8 mouse cellular contexts compared by ENCODE assay signal in the genomic region with DNA sequence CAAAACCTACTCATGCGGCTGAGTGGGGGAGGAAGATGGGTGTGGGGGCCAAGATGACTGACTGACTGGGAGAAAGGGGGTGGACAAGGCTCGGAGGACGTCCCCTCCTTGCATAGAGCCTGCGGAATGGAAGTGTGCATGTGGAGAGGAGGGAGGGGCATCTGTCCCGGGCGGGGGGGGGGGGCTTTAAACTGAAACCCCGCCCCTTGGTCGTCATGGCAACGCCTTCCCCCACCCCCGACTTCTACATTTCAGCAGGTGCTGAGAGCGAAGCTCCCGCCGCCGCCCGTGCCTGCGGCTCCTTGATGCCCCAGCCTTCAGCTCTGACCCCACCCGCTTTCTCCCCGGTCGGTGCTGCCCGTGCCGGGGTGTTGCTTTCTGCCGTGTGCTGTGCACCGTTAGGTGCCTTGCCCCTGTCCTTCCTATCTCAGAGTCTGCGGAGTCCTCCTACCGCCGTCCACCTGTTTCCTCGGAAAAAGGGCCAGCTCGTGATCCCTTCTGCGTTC. TPM values are rescaled to one million over a fixed set of nuclear protein-coding genes. Genes with fewer than 3 reads are reported as not detected.
DNase-seq lines count a peak whose midpoint lies in the region; ATAC-seq and TF ChIP-seq lines count a peak whose summit lies in the region.
"Had no signal": no experiment of that assay in that cellular context is flagged by ENCODE, and none has a peak within 500 bp of the region (broad histone marks: within the 10 kb centered on the region; RNA-seq: fewer than 3 reads in every experiment).

No protein-coding gene starts in this region.

- H3K36me3 ChIP-seq in CH12.LX (replicated peaks in 1 of 2; ENCODE audit: control insufficient read depth in 1 of 2, insufficient read depth in 1 of 2, low read length in 1 of 2), result peaks cover 0 to 24% of the 10 kb centered on the region in 2 experiments
- peaks cover 8% of the 10 kb centered on the region; the same call in 1 of the 2 replicates for H3K36me3 ChIP-seq in heart, embryonic 15.5 days

- intact Hi-C loops in left cerebral cortex, postnatal 10 days (cut with DNase I), result loop anchor here (10.0 kb wide), 1 partner anchor 79 kb away; no protein-coding TSS in a partner anchor

- H3K27me3 ChIP-seq in CH12.LX (replicated peaks), result peaks cover 2% of the 10 kb centered on the region
- H3K27me3 ChIP-seq in heart, embryonic 15.5 days, result peaks cover 33% of the 10 kb centered on the region

- no peak for TF ChIP-seq RAD21 in CH12.LX (IDR thresholded peaks at IDR 0.05; ENCODE audit: low read depth, low read length)

- no peak overlapping the region for H3K9ac ChIP-seq in CH12.LX (ENCODE audit: insufficient read depth, low read depth)
- peak overlapping the region; percentile 37 for H3K9ac ChIP-seq in heart, embryonic 15.5 days

- in situ Hi-C loops in CH12.LX (cut with MboI; ENCODE audit: low pct_ligation_motif_present, low pct_unique_long_range_greater_than_20kb, low sequenced_read_pairs), result no loop called here

- ATAC-seq in heart, embryonic 15.5 days (replicated peaks; ENCODE audit: insufficient number of reproducible peaks, insufficient read depth, low FRiP score, low read depth), result no peak
- peak; percentile 32 for ATAC-seq in megakaryocyte progenitor cell, adult 5-6 weeks (replicated peaks; ENCODE audit: poor library complexity)

- H3K4me2 ChIP-seq in CH12.LX (ENCODE audit: insufficient read depth, low read depth, poor library complexity, severe bottlenecking), result peak overlapping the region; percentile 93
- H3K4me2 ChIP-seq in heart, embryonic 15.5 days, result peak overlapping the region; percentile 68

- no peak overlapping the region for H3K27ac ChIP-seq in CH12.LX (ENCODE audit: insufficient read depth, low read depth)
- H3K27ac ChIP-seq in cortical plate, adult 2 months (ENCODE audit: insufficient read depth, low read length), result peak overlapping the region; percentile 94
- no peak overlapping the region for H3K27ac ChIP-seq in heart, embryonic 15.5 days

- no peak for TF ChIP-seq POLR2A in CH12.LX (IDR thresholded peaks at IDR 0.05; ENCODE audit: low read depth, low read length)
- TF ChIP-seq POLR2A in cortical plate, adult 2 months (IDR thresholded peaks at IDR 0.05; ENCODE audit: extremely low read depth, insufficient read depth, low read length), result peak; percentile 46; the same call in 1 of the 2 replicates

- dilution Hi-C loops in CH12.LX (cut with MboI; ENCODE audit: extremely low pct_ligation_motif_present, extremely low pct_unique_long_range_greater_than_20kb, low sequenced_read_pairs), result no loop called here

- no peaks in the 10 kb centered on the region for H3K9me3 ChIP-seq in CH12.LX (replicated peaks; ENCODE audit: low read length)
- no peaks in the 10 kb centered on the region for H3K9me3 ChIP-seq in heart, embryonic 15.5 days (replicated peaks)

- under 1% methylated on average over 24 of the region's 29 CpGs for WGBS in heart, embryonic 15.5 days

- DNase-seq in B cell, adult 2 months, result peak; percentile 76
- DNase-seq in CH12.LX (ENCODE audit: extremely low read depth), result no peak
- peak; percentile 59 to 85 for DNase-seq in left cerebral cortex, postnatal 10 days (ENCODE audit: extremely low spot score in 1 of 2, low spot score in 2 of 2)
- DNase-seq in spleen, postnatal 14 days (ENCODE audit: low spot score in 2 of 2), result peak; percentile 30 to 31

- peaks cover 6 to 44% of the 10 kb centered on the region in 2 experiments for H3K4me1 ChIP-seq in CH12.LX (ENCODE audit: control insufficient read depth in 1 of 2, insufficient read depth in 2 of 2)
- no peaks in the 10 kb centered on the region for H3K4me1 ChIP-seq in cortical plate, adult 2 months (ENCODE audit: control insufficient read depth, insufficient read depth, low read length)
- H3K4me1 ChIP-seq in heart, embryonic 15.5 days (replicated peaks), result peaks cover 57% of the 10 kb centered on the region

- TF ChIP-seq CTCF in CH12.LX (conservative IDR thresholded peaks at IDR 0.05 in 1 of 2, IDR thresholded peaks at IDR 0.05 in 1 of 2; ENCODE audit: low read depth in 2 of 2, low read length in 2 of 2), result no peak
- TF ChIP-seq CTCF in cortical plate, adult 2 months (IDR thresholded peaks at IDR 0.05; ENCODE audit: extremely low read depth, insufficient read depth, low read length), result no peak

- H3K4me3 ChIP-seq in CH12.LX (replicated peaks in 1 of 3; ENCODE audit: low read depth in 2 of 3, low read length in 2 of 3, poor library complexity in 1 of 3), result peak overlapping the region; percentile 6 to 38 (median 15)
- H3K4me3 ChIP-seq in cortical plate, adult 2 months (ENCODE audit: insufficient read depth, low read length), result peak overlapping the region; percentile 94
- peak overlapping the region; percentile 43 for H3K4me3 ChIP-seq in heart, embryonic 15.5 days

- TF ChIP-seq EP300 in CH12.LX (IDR thresholded peaks at IDR 0.05; ENCODE audit: low read length), result no peak

- no peaks in the 10 kb centered on the region for H3K79me2 ChIP-seq in CH12.LX (replicated peaks; ENCODE audit: control insufficient read depth, extremely low read depth, insufficient read depth, poor library complexity, severe bottlenecking)

TF ChIP-seq in CH12.LX, 34 proteins besides CTCF, POLR2A, EP300 and RAD21:
- TF ChIP-seq KAT2A (IDR thresholded peaks at IDR 0.05; ENCODE audit: insufficient replicate concordance, low read length) (no peak), PAX5 (IDR thresholded peaks at IDR 0.05; ENCODE audit: low read length) (no peak), SIN3A (IDR thresholded peaks at IDR 0.05; ENCODE audit: low read length) (peak; percentile 43; the same call in 1 of the 2 replicates), MXI1 (IDR thresholded peaks at IDR 0.05; ENCODE audit: low read depth, low read length) (peak; percentile 65), BHLHE40 (IDR thresholded peaks at IDR 0.05; ENCODE audit: low read depth, low read length) (peak; percentile 84)

RNA-seq across cellular contexts. Expression of a gene that starts 14.3 kb away (rescaled TPM):
- total RNA-seq in CH12.LX (2012; rRNA removed) (0.17 and 0.25 TPM in 2 replicates), CH12.LX (2014; rRNA removed) (0.11 and 0.15 TPM in 2 replicates)
- 2.2 and 3.0 TPM in 2 replicates for polyA plus RNA-seq in CH12.LX (2012; ENCODE audit: insufficient read length, low read depth)
- 148 and 167 TPM in 2 replicates for polyA plus RNA-seq in cortical plate, adult 2 months (2012; rRNA removed)
- 0.25 and 0.30 TPM in 2 replicates for polyA plus RNA-seq in heart, embryonic 15.5 days (2015; fragmentation: Nextera tagmentation; extraction: Ambion mirVana)
- total RNA-seq in left cerebral cortex, postnatal 10 days (2021), result 100 to 1,000 TPM; 323 to 329 TPM
- total RNA-seq in megakaryocyte progenitor cell, adult 5-6 weeks (2015), result 0.10 and 0.32 TPM in 2 replicates
- not detected in 2 replicates for total RNA-seq in megakaryocyte progenitor cell, adult 5-6 weeks (2017)

RNA-seq across cellular contexts. Expression of a gene that starts 14.4 kb away (rescaled TPM):
- 3.7 and 4.4 TPM in 2 replicates for total RNA-seq in CH12.LX (2012; rRNA removed)
- 3.4 and 4.6 TPM in 2 replicates for total RNA-seq in CH12.LX (2014; rRNA removed)
- polyA plus RNA-seq in CH12.LX (2012; ENCODE audit: insufficient read length, low read depth), result 18.0 and 22.6 TPM in 2 replicates
- 70.8 and 76.1 TPM in 2 replicates for polyA plus RNA-seq in cortical plate, adult 2 months (2012; rRNA removed)
- 182 and 204 TPM in 2 replicates for polyA plus RNA-seq in heart, embryonic 15.5 days (2015; fragmentation: Nextera tagmentation; extraction: Ambion mirVana)
- total RNA-seq in left cerebral cortex, postnatal 10 days (2021), result 10 to 100 TPM; 77.1 to 81.5 TPM
- total RNA-seq in megakaryocyte progenitor cell, adult 5-6 weeks (2015), result 12.8 and 13.8 TPM in 2 replicates
- 3.2 and 3.7 TPM in 2 replicates for total RNA-seq in megakaryocyte progenitor cell, adult 5-6 weeks (2017)

RNA-seq across cellular contexts. Expression of a gene that starts 29.4 kb away (rescaled TPM):
- total RNA-seq in CH12.LX (2012; rRNA removed) (0.21 TPM in 2 replicates), CH12.LX (2014; rRNA removed) (0.26 and 0.28 TPM in 2 replicates)
- polyA plus RNA-seq in CH12.LX (2012; ENCODE audit: insufficient read length, low read depth), result 2.4 and 2.8 TPM in 2 replicates
- polyA plus RNA-seq in cortical plate, adult 2 months (2012; rRNA removed), result 207 and 214 TPM in 2 replicates
- 0.10 and 0.44 TPM in 2 replicates for polyA plus RNA-seq in heart, embryonic 15.5 days (2015; fragmentation: Nextera tagmentation; extraction: Ambion mirVana)
- 100 to 1,000 TPM; 144 to 148 TPM for total RNA-seq in left cerebral cortex, postnatal 10 days (2021)
- not detected in 2 replicates for total RNA-seq in megakaryocyte progenitor cell, adult 5-6 weeks (2015)
- not detected in 2 replicates for total RNA-seq in megakaryocyte progenitor cell, adult 5-6 weeks (2017)

RNA-seq across cellular contexts. Expression of a gene that starts 53.8 kb away (rescaled TPM):
- total RNA-seq in CH12.LX (2012; rRNA removed), result not detected in 2 replicates
- not detected in 2 replicates for total RNA-seq in CH12.LX (2014; rRNA removed)
- not detected in 2 replicates for polyA plus RNA-seq in CH12.LX (2012; ENCODE audit: insufficient read length, low read depth)
- 0.04 TPM in 1 of 2 replicates, not detected in the other for polyA plus RNA-seq in cortical plate, adult 2 months (2012; rRNA removed)
- polyA plus RNA-seq in heart, embryonic 15.5 days (2015; fragmentation: Nextera tagmentation; extraction: Ambion mirVana), result not detected in 2 replicates
- total RNA-seq in left cerebral cortex, postnatal 10 days (2021), result under 1 TPM; 0.08 to 0.19 TPM
- total RNA-seq in megakaryocyte progenitor cell, adult 5-6 weeks (2015), result 0.83 and 1.4 TPM in 2 replicates
- total RNA-seq in megakaryocyte progenitor cell, adult 5-6 weeks (2017), result 2.3 and 2.7 TPM in 2 replicates
- total RNA-seq: heart, postnatal 36 days had no signal

Comparison
In these comparisons a context has a peak if more than half of its experiments do, and no peak if none do; other contexts are left out.
1. H3K4me3 ChIP-seq: peak in every context shown above with its lines; median percentile 94 in cortical plate, adult 2 months; 43 in heart, embryonic 15.5 days; 15 in CH12.LX.
2. RNA of a gene that starts 14.3 kb away (total RNA-seq): 323 to 329 TPM in left cerebral cortex, postnatal 10 days; 0.10 to 0.32 TPM in megakaryocyte progenitor cell, adult 5-6 weeks and 0.11 to 0.25 TPM in CH12.LX; every median in the first group is over 100 times any median in the second.
3. RNA of a gene that starts 14.4 kb away (total RNA-seq): 77.1 to 81.5 TPM in left cerebral cortex, postnatal 10 days; 3.2 to 13.8 TPM in megakaryocyte progenitor cell, adult 5-6 weeks and 3.4 to 4.6 TPM in CH12.LX; every median in the first group is over 4 times any median in the second.
4. RNA of a gene that starts 29.4 kb away (total RNA-seq): 144 to 148 TPM in left cerebral cortex, postnatal 10 days; 0.21 to 0.28 TPM in CH12.LX and not detected in megakaryocyte progenitor cell, adult 5-6 weeks; every median in the first group is over 100 times any median in the second.